Mouse (Mus musculus) bone marrow macrophage, adult 2 months (primary cell): ENCODE data around the gene Maml2.

Experiments
- CTCF ChIP-seq: IDR thresholded peaks from 2 replicates; pipeline ENCODE4 v1.5.1; 2012; ENCODE audit warnings: low read depth, mild to moderate bottlenecking, low read length, moderate library complexity
- POLR2A ChIP-seq: IDR thresholded peaks from 2 replicates; pipeline ENCODE4 v1.6.1; 2012; ENCODE audit warnings: mild to moderate bottlenecking, low read depth, low read length, borderline replicate concordance

DNA sequence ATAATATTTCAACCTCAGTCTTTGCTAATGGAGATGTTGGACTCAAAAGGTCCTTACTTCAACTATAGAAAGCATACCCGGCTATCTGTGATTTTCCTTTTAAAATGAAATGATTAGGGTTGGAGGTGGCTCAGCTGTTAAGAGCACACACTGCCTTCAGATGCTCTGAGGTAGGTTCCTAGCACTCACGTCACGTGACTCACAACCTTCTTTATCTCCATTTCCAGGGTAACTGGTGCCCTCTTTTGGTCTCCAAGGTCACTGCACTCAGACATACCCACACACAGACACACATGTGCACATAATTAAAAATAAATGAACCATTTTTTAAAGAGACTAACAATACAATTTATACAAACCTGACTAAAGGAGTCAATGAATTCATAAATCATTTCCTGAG, 275.1 kb downstream of the Maml2 start:
- no peak for TF ChIP-seq CTCF
- no peak for TF ChIP-seq POLR2A
